Mouse (Mus musculus) CD8-positive naive resting alpha-beta T cell, adult 2 months (primary cell): ENCODE measurements around the gene Vdac2.

Source experiments
- DNase-seq, 2 experiments: peaks; one replicate each; pipeline ENCODE4 v3.0.0; 2022; ENCODE audit warnings: low read depth in 2 of 2, low spot score in 2 of 2

The Vdac2 gene

GRCm38 (mm10) chr14:21817453-21817852, 7.6 kb upstream of the Vdac2 start:
- no peak for DNase-seq

GRCm38 (mm10) chr14:21820880-21821505, 4.0 kb upstream of the Vdac2 start:
- no peak for DNase-seq

DNA sequence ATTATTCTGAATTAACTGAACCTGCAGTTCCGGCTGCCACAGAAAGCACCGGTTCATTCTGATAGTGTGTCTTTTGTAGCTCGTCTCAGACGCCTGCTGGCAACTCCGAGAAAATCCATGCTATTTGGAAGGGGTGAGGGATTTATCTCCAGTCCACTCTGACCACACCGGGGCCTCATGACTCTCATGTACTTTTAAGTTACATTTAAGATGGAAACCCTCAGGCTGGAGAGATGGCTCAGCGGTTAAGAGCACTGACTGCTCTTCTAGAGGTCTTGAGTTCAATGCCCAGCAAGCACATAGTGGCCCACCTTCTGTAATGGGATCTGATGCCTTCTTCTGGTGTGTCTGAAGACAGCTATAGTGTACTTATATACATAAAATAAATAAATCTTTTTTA, 2.7 kb upstream of the Vdac2 start:
- DNase-seq: no peak

DNA sequence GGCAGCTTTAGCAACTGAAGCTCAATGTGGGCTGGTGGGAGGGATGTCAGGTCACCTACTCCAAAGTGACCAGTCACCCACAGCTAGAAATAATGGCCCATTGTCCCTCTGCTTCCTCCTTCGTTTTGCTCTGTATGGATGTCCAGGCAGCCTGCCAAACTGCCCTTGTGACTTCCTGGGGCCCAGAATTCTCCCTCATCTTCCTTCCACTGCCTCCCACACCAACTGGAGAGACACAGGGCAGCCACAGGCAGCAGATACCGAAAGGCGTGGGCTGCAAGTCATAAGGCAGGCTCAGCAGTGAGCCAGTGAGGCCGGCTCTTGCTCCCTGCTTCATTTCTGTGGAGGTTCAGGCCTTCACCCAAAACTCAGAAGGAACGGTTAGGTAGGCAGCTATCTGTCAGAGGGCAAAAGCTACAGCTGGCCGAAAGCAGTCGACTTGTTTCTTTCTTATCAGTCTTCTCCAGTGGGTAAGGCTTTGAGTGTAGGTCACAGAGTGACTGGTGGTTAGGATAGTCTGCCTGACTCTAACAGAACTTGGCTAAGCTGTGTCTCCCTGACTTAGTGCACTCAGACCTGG, 2.2 kb upstream of the Vdac2 start:
- DNase-seq: no peak

GRCm38 (mm10) chr14:21823897-21824296, 1.1 kb upstream of the Vdac2 start:
- no peak for DNase-seq

DNA sequence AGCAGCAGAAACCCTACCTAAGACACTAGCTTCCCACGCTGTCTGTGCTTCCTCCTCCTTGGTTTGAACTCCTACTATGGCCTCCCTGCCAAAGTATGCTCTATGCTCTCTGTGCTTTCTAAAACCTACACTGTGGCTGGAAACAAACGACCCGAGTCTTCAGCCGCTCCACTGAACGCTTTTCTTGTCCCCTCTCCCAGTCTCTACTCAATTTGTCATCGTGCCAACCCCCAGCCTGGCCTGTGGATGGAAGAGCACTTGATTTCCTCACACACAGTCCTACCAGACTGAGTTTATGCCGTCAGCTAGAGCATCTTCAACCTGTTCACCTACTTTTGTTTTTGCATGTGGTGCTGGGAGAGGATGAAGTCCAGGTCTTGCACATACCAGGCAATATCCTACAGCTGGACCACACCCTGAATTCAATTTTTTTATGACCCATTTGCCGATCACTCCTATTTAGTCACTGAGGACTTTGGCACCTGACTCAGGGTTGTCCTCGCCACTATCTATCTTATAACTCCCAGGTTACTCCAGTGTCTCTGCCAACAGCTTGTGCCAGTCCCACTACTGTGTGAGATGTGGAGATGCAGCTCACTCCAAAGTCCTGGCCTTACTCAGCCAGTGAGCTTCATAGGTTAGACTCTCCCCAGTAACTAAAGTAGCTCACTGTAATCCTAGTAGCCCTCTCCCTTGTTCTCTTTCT, 901 bp downstream of the Vdac2 start:
- no peak for DNase-seq

GRCm38 (mm10) chr14:21830876-21831767, 6.1 kb downstream of the Vdac2 start:
- peak; percentile 95 to 98 for DNase-seq

GRCm38 (mm10) chr14:21831830-21832403, 6.9 kb downstream of the Vdac2 start:
- no peak for DNase-seq

GRCm38 (mm10) chr14:21838336-21839017, 13.4 kb downstream of the Vdac2 start:
- DNase-seq: no peak

DNA sequence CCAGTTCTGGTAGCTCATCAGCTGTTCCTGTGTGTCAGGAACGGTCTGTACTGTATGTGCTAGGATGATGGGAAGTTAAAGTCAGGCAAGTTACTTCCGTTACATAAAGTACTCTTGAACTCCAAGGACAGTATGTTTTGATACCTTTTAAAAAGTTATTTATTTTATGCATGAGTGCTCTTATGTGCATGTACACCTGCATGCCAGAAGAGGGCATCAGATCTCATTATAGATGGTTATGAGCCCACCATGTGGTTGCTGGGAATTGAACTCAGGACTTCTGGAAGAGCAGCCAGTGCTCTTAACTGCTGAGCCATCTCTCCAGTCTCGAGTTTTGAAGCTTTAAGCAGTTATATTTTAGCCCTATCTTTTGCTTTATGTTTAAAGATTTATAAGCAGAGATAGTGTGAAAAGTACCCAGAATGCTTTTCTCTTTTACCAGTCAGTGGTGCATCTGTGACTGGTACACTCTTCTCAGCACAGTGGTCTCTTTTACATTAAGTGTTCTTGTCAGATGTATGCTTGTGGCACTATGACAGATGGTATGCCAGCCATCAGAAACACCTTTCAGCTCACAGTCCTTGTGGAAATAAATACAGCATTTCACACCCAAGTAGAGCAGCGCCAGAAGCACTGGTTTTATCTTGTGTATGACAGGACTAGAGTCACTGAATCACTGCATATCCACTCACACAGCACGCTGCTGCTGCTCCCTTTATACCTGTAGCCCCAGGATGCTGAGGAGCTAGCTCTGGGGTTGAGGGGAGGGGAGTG, 17.0 kb downstream of the Vdac2 start:
- DNase-seq: no peak

GRCm38 (mm10) chr14:21843263-21843662, 18.2 kb downstream of the Vdac2 start:
- DNase-seq: no peak

DNA sequence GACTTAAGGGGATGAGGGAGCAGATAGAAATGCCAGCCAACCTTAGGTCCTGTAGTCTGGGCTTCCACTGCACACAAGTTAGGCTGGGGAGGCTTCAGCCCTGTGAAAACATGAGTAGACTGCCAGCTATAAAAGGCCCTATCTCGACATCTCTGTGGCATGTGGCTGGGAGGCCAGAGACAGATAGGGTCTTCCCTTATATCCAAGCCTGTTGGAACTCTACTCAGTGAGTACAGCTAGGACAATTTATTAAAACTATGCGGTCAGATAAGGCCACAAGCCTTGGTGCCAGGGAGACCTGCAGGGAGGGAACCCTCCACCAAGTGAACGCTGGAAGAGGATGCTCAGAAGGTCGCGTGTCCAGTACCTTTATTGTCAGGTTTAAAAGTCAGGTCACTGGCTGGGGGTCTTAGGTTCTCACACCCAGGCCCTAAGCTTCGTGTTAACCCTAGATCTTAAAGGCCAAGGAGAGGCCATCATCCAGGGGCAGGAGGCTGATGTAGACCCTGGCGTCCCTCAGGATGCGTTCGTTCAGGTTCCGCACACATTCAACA, 21.9 kb downstream of the Vdac2 start:
- DNase-seq: no peak

DNA sequence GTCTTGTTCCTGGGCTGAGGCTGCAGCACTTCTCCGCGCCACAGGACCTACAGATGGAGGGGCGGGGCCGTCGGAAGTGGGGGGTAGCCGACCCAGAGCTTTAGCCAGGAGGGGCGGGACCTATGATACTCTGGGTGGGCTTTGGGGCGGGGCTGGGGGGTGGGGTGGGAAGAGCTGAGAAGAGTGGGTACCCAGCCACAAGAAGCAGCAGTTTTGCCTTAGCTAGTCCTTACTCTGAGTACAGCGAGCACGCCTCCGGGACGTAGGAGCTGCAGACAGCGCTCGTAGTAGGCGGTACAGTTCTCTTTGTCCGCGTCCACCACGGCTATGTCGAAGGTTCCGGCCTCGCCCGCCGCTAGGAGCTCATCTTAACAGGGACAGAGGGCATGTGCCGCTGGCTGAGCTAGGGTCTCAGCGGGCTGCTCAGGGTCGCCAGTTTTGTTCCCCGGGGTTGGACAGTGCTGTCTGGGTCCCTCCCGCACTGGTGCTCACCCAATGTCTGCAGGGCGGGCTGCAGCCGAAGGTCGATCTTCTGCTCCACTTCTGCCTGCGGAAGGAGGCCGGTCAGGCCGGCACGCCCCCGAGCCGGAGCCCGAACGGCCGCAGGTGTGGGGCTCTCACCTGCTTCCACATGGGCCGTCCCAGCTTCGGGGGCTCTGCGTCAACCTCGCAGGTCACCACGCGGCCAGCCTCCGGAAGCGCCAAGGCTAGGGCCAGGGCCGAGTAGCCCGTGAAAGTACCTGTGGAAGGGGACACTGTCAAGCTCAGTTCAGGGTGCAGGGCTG, 22.5 kb downstream of the Vdac2 start:
- DNase-seq: peak in 1 of 2 experiments; percentile 17

GRCm38 (mm10) chr14:21848166-21849154, 23.4 kb downstream of the Vdac2 start, which contains the start of gene Comtd1:
TSS of gene Comtd1 (minus strand) at chr14:21848977.
- peak; percentile 94 to 95 for DNase-seq

DNA sequence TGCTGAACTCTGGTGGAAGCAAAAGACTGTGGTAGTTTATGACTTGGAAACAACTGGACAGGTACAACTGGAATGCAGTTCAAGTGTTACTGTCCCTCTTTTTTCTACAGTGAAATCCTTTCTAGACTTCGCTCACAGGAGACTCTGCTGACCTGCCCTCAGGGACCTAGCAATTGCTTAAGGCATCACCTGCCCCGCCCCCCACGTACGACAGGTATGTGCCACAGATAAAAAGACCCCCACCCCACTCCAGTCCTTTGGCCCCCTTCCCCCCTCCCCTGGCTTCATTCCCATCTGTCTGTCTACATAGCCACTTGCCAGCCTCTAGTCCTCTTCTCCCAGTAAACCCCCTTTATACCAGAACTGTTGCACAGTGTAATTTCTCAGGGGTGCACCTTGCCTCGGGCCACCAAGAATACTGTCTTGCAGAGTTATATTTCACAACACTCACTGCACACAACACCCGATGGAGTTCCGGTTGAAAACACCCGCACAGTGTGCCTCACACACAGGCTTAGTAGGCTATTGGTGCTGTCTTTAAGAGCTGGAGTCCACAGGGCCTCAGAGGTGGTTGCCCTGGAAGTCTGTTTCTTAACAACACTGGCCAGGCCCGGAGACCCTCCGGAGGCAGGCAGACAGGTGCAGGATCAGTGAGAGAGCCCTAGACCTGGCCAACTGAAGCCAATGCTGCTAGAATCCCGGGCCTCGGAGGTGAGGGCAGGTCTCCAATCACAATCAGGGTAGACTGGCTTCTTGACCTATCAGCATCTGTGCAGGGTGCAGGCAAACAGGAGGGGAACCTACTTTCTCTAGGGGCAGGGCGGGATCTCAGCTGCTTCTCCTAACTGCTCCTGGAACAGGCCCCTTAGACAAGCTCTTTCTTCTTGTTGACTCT, 24.7 kb downstream of the Vdac2 start:
- DNase-seq: no peak

- DNase-seq: no peak
These were observed 25.5 kb downstream of the Vdac2 start for GRCm38 (mm10) chr14:21850419-21851127.
